Mouse (Mus musculus) lung, postnatal 0 days (tissue): ENCODE data around the gene Mad2l2.

Source experiments
- CTCF ChIP-seq: IDR thresholded peaks from 2 replicates; pipeline ENCODE4 v1.5.1; 2016; ENCODE audit warnings: antibody characterized with exemption, mild to moderate bottlenecking
- EP300 ChIP-seq: IDR thresholded peaks from 2 replicates; pipeline ENCODE4 v1.6.1; 2016; ENCODE audit warnings: antibody characterized with exemption, mild to moderate bottlenecking, control low read depth

DNA sequence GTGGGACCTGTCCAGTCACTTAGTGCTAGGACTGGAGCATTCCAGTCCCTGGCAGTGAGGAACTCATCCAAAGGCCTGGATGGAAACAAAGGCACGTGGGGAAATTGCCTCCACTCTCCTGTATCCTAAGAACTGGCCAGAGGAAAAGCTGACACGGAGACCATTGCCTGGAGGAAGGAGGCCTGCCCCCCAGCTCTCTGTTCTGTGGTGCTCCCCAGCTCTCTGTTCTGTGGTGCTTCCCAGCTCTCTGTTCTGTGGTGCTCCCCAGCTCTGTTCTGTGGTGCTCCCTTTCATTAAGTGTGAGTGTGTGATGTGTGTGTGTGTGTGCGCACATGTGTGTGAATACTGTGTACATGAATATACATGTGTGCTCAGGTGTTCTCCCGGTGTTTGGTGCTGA lies 35.1 kb upstream of the Mad2l2 start:
- no peak for TF ChIP-seq CTCF
- TF ChIP-seq EP300 = no peak
